Mouse (Mus musculus): Measurements from ENCODE around the gene Pbld2. TPM values are rescaled to one million over a fixed set of nuclear protein-coding genes. Genes with fewer than 3 reads are reported as not detected.
A peak's percentile ranks its signal among the peaks of the same experiment; 100 is the strongest.

The Pbld2 gene
- polyA plus RNA-seq, 1 experiment, result not detected

GRCm38 (mm10) chr10:63022541-63023120, 1.5 kb upstream of the Pbld2 start:
- Histone ChIP-seq H3K4me1 (ENCODE audit: control insufficient read depth) (peaks cover 49% of the 10 kb centered on the region), H3K36me3 (ENCODE audit: control insufficient read depth) (peaks cover 28% of the 10 kb centered on the region), H3K4me3 (replicated peaks) (peak overlapping the region; percentile 73), H3K9me3 (ENCODE audit: control insufficient read depth, low read length) (no peaks in the 10 kb centered on the region), H3K27me3 (ENCODE audit: control insufficient read depth) (no peaks in the 10 kb centered on the region)
- TF ChIP-seq TAL1 (IDR thresholded peaks at IDR 0.05; ENCODE audit: low read length), result no peak
- no peak for TF ChIP-seq GATA1 (IDR thresholded peaks at IDR 0.05; ENCODE audit: low read length)

DNA sequence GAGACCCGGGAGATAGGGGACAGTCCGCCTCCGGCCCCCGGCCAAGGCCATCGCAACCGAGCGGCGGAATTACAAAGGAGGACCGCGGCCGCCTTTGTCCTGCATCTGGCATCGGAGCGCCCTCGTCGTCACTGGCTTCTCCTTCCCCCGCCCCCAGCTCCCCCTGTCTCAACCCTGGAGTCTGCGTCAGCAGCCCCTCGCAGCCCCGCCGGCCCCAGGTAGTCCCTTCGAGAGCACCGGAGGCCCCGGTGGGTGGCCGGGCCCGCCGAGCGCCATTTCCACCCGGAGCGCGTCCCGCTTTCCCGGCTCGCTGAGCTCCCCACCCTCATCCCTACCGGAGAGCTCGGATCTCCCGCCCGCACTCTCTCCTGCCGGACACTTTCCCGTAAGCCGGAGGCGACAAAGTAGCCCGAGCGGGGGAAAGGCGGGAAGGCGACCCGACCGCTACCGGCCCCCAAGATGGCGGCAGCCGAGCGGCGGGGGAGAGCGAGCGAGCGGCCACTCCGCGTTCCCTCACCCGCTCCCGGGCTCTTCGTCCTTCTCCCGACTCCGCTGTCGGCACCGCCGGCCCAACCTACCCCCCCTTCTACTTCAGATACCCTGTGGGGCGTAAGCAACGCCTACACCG, 880 bp upstream of the Pbld2 start:
- Histone ChIP-seq H3K4me3 (replicated peaks) (peak overlapping the region; percentile 73), H3K4me1 (ENCODE audit: control insufficient read depth) (peaks cover 53% of the 10 kb centered on the region), H3K27me3 (ENCODE audit: control insufficient read depth) (no peaks in the 10 kb centered on the region), H3K9me3 (ENCODE audit: control insufficient read depth, low read length) (no peaks in the 10 kb centered on the region), H3K36me3 (ENCODE audit: control insufficient read depth) (peaks cover 22% of the 10 kb centered on the region)
- no peak for TF ChIP-seq TAL1 (IDR thresholded peaks at IDR 0.05; ENCODE audit: low read length)
- no peak for TF ChIP-seq GATA1 (IDR thresholded peaks at IDR 0.05; ENCODE audit: low read length)

DNA sequence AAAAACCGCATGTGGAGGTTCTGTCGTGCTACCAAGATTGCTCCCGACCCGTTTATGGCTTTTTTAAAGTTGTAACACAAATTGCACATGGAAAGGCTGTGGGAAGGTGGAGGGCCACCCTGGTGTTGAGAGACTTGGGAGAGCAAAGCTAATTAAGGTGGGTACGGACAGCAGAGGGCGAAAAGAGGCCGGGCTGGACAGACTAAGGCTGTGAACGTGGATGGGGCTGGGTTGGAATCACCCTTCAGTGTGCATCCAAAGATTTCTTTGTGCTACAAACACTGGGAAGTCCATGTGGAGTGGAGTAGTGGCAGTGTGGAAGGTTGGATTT, 430 bp downstream of the Pbld2 start:
- TF ChIP-seq TAL1 (IDR thresholded peaks at IDR 0.05; ENCODE audit: low read length), result no peak
- no peak for TF ChIP-seq GATA1 (IDR thresholded peaks at IDR 0.05; ENCODE audit: low read length)
- no peaks in the 10 kb centered on the region for H3K27me3 ChIP-seq (ENCODE audit: control insufficient read depth)
- H3K36me3 ChIP-seq (ENCODE audit: control insufficient read depth), result peaks cover 11% of the 10 kb centered on the region
- peak overlapping the region; percentile 73 for H3K4me3 ChIP-seq (replicated peaks)
- H3K4me1 ChIP-seq (ENCODE audit: control insufficient read depth), result peaks cover 51% of the 10 kb centered on the region
- no peaks in the 10 kb centered on the region for H3K9me3 ChIP-seq (ENCODE audit: control insufficient read depth, low read length)

GRCm38 (mm10) chr10:63025016-63025415, 901 bp downstream of the Pbld2 start:
- H3K9me3 ChIP-seq (ENCODE audit: control insufficient read depth, low read length), result no peaks in the 10 kb centered on the region
- TF ChIP-seq GATA1 (IDR thresholded peaks at IDR 0.05; ENCODE audit: low read length), result no peak
- no peak for TF ChIP-seq TAL1 (IDR thresholded peaks at IDR 0.05; ENCODE audit: low read length)
- peak overlapping the region; percentile 73 for H3K4me3 ChIP-seq (replicated peaks)
- H3K27me3 ChIP-seq (ENCODE audit: control insufficient read depth), result no peaks in the 10 kb centered on the region
- peaks cover 10% of the 10 kb centered on the region for H3K36me3 ChIP-seq (ENCODE audit: control insufficient read depth)
- peaks cover 51% of the 10 kb centered on the region for H3K4me1 ChIP-seq (ENCODE audit: control insufficient read depth)

DNA sequence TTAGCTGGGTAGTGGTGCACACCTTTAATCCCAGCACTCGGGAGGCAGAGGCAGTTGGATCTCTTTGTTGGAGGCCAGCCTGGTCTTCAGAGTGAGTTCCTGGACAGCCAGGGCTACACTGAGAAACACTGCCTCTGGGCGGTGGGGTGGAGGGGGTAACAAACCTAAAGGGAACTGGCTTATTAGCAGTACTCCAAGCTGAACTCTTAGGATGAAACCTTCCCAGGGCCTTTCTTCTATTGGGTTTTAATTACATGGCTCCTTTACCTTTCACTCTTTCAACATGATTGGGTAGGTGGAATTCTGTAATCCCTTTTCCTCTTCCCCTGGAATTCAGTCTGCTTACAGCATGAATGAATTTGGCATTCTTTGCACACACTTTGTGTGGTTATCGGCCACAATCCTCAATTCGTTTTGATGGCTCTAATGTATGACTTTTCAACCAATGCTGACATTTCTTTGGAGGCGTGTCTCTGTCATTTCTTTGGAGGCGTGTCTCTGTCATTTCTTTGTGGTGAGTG, 1.4 kb downstream of the Pbld2 start:
- Histone ChIP-seq H3K36me3 (ENCODE audit: control insufficient read depth) (peaks cover 6% of the 10 kb centered on the region), H3K4me3 (replicated peaks) (no peak overlapping the region), H3K9me3 (ENCODE audit: control insufficient read depth, low read length) (no peaks in the 10 kb centered on the region), H3K27me3 (ENCODE audit: control insufficient read depth) (no peaks in the 10 kb centered on the region), H3K4me1 (ENCODE audit: control insufficient read depth) (peaks cover 48% of the 10 kb centered on the region)
- TF ChIP-seq TAL1 (IDR thresholded peaks at IDR 0.05; ENCODE audit: low read length) (no peak), GATA1 (IDR thresholded peaks at IDR 0.05; ENCODE audit: low read length) (no peak)

DNA sequence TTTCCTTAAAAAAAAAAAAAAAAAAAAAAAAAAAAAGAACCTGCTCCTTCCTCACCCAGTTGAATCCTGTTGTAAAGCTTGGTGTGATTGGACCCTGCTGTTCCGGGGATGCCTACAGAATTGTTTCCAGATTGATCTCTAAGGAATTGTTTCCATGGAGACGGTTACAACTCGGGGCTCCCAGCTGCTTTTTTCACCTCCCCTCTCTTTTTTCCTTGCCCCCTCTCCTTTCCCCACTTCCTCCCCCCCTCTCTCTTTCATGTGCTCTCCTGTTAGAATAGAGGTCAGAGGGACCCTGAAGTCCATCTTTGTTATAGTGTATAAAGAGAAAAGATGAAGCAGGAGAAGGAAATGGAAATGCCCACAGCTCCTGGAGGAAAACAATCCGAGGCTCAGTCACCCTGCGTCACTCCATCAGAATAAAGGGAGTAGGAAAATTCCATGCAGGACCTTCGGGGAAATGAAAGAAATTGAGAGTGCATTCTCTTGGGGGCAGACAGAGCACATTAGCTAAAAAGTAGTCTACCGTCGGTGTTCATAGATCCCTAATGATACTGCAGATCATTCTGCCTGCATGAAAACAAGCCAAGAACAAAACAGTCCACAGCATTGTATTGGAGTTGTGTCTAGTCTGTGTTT, 2.2 kb downstream of the Pbld2 start:
- no peaks in the 10 kb centered on the region for H3K9me3 ChIP-seq (ENCODE audit: control insufficient read depth, low read length)
- no peaks in the 10 kb centered on the region for H3K27me3 ChIP-seq (ENCODE audit: control insufficient read depth)
- no peak for TF ChIP-seq TAL1 (IDR thresholded peaks at IDR 0.05; ENCODE audit: low read length)
- TF ChIP-seq GATA1 (IDR thresholded peaks at IDR 0.05; ENCODE audit: low read length), result no peak
- no peak overlapping the region for H3K4me3 ChIP-seq (replicated peaks)
- peaks cover 41% of the 10 kb centered on the region for H3K4me1 ChIP-seq (ENCODE audit: control insufficient read depth)
- peaks cover under 1% of the 10 kb centered on the region; the same call in 1 of the 2 replicates for H3K36me3 ChIP-seq (ENCODE audit: control insufficient read depth)

DNA sequence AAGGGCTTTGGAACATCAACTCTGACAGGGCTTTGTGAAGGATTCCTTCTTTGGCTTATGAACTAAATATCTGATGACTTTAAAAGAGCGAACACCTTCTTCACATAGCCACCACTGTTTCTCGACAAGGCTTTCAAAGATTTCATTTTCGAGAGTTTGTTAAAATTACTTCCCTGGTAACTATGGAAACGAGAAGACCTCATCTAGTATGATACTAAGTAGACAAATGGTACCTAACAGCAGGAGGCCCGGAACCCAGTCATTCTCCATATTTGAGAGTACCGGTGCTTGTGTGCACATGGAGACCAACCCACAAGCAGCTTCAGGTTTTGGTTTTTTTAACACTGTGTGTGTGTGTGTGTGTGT, 2.7 kb downstream of the Pbld2 start:
- H3K9me3 ChIP-seq (ENCODE audit: control insufficient read depth, low read length), result no peaks in the 10 kb centered on the region
- TF ChIP-seq GATA1 (IDR thresholded peaks at IDR 0.05; ENCODE audit: low read length) (no peak), TAL1 (IDR thresholded peaks at IDR 0.05; ENCODE audit: low read length) (no peak)

DNA sequence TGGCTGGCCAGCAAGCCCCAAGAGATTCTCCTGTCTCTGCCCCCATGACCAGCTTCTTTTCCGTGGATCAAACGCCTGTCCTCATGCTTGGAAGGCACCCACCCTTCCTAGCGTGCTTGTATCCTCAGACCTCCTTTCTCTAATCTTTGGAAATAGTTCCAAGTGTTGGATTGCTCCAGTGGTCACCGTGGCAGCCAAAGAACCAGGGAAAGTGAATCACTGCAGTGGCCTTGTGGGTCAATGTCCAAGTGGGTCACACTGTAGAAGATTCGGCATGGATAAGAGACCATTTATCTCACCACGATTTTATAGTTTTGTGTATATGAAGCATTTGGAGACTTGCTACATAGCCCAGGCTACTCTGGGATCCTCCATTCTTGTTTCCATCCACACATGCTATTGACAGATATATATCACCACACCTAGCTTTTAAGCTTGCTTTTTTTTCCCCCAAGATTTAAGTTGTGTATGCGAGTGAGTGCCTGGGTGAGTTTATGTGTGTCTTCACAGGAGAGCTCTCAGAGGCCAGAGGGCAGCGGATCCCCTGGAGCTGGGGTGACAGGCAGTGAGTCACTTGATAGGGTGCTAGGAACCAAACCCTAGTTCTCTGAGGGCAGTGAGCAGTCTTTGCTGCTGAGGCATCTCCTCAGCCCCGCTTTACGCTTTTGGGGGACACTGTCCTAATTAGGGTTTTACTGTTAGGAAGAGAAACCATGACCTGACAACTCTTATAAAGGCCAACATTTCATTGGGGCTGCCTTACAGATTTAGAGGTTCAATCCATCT, 3.5 kb downstream of the Pbld2 start:
- no peak for TF ChIP-seq GATA1 (IDR thresholded peaks at IDR 0.05; ENCODE audit: low read length)
- TF ChIP-seq TAL1 (IDR thresholded peaks at IDR 0.05; ENCODE audit: low read length), result no peak
- Histone ChIP-seq H3K27me3 (ENCODE audit: control insufficient read depth) (no peaks in the 10 kb centered on the region), H3K4me3 (replicated peaks) (no peak overlapping the region), H3K9me3 (ENCODE audit: control insufficient read depth, low read length) (no peaks in the 10 kb centered on the region), H3K4me1 (ENCODE audit: control insufficient read depth) (peaks cover 28% of the 10 kb centered on the region), H3K36me3 (ENCODE audit: control insufficient read depth) (no peaks in the 10 kb centered on the region)

More for the DNA sequence above, 2.7 kb downstream of the Pbld2 start:
- H3K4me1 ChIP-seq (ENCODE audit: control insufficient read depth), result peaks cover 36% of the 10 kb centered on the region
- no peaks in the 10 kb centered on the region for H3K36me3 ChIP-seq (ENCODE audit: control insufficient read depth)
- no peak overlapping the region for H3K4me3 ChIP-seq (replicated peaks)
- no peaks in the 10 kb centered on the region for H3K27me3 ChIP-seq (ENCODE audit: control insufficient read depth)

- no peaks in the 10 kb centered on the region for H3K9me3 ChIP-seq (ENCODE audit: control insufficient read depth, low read length)
- peaks cover 25% of the 10 kb centered on the region for H3K4me1 ChIP-seq (ENCODE audit: control insufficient read depth)
- no peak overlapping the region for H3K4me3 ChIP-seq (replicated peaks)
- no peaks in the 10 kb centered on the region for H3K36me3 ChIP-seq (ENCODE audit: control insufficient read depth)
- TF ChIP-seq GATA1 (IDR thresholded peaks at IDR 0.05; ENCODE audit: low read length) (no peak), TAL1 (IDR thresholded peaks at IDR 0.05; ENCODE audit: low read length) (no peak)
- no peaks in the 10 kb centered on the region for H3K27me3 ChIP-seq (ENCODE audit: control insufficient read depth)
Observed at GRCm38 (mm10) chr10:63028396-63028795, 4.3 kb downstream of the Pbld2 start.

All from erythroblast, embryonic 14.5 days (primary cell).